Mouse (Mus musculus): ENCODE measurements around the gene Gpr19.

Gene Gpr19

DNA sequence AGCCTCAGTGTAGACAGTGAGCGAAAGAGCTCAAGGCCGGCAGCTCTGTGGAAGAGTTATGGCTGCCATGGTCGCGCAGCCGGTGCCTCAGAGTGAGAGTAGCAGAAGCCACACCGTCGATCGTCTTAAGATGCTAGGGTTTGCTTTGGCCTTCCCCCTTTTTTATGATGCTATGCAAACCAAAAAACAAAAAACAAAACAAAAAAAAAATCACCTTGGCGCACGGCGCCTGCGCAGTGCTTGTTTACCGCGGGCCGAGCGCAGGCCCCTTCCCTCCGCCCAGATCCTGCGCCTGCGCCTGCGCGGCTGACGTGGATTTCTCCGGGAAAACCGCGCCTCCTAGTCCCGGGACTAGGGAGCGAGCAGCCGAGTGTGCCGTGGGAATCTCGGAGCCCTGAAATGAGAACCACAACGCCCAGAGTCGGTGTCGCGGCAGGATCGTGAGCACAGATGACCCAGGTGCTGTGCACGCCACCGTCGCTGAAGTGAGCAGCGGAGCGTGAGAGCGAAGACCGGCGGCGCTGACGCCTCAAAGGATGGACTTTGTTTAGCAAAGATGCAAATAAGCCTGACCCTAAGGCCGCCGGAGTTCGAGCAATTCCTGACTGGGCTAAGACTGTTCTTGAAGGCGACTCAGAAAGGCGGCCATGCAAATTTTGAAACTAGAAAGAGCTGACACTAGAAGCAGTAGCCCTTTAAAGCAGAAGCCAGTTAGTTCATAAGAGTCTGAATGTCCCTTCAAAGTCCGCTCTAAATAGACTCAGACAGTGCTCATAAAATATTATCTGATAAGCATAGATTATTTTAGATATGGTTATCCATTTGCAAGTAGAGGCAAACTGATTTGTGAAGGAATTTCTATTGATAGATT is at the start of gene Gpr19:
Gpr19 (minus strand) TSS at position 484 of the 871 bp plus-strand sequence.
- peak; percentile 96 for DNase-seq (ENCODE audit: low spot score)

GRCm38 (mm10) chr6:134947311-134948087 is 49.1 kb upstream of the Gpr19 start:
- peak; percentile 69 for DNase-seq (ENCODE audit: low spot score)

DNA sequence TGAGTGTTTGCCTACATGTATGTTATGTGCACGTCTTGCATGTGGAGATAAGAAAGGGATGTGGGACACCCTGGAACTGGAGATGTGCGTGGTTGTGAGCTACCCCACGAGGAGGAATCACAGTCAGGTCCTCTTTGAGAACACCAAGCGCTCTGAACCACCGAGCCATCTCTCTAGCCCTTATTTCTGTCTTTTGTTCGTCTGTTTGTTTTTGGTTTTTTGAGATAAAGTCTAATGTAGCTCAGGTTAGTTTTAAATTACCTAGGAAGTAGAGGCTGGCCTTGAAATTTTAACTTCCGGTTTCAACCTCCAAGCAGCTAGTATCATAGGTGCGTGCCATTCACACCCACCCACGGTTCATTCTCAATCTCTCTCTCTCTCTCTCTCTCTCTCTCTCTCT is 48.5 kb upstream of the Gpr19 start:
- no peak for DNase-seq (ENCODE audit: low spot score)

DNA sequence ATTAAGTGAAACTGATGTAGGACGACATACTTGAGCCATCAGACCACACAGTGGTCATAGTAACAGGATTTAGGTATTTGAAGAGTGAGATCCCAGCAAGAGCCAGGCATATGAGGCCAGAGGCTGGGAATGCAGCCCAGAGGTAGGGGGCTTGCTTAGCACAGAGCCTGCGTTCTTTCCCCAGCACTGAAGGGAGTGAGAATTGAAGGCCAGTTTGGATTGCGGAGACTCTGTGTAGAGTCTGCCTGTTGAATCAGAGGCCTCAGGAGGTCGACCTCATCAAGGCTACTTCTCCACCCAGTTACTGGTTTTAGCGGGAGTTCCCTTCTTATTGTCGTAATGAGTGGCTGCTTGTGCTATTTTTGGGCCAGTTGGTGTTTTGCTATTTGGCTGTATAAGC is 47.7 kb upstream of the Gpr19 start:
- DNase-seq (ENCODE audit: low spot score): no peak

DNA sequence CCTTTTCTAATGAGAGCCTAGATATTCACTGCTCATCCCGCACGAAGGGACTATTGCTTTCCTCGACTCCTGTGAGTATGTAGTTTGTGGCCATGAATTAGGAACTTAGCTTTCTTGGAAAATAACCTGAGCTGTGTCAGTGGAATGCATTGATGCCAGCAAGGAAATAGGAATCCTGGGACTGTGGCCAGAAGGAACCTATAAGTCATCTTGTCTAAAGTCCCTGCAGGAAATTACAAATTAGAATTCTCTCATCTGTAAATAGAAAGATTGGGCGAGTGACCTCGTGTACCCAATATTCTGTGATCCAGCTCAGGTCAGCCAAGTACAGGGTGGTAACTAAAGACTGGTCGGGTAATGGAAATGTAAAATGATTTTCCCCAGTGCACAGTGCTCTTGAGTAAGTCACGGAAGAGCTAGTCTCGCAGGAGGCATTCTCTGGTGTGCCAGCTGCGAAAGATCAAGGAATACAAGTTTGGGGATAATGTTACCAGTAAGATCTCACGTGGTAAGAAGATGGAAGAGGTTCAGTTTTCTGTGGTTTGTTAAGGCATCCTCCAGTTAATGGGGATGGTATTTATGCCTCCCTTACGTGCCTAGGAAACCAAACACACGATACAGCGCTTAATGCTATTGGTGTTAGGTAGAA is 45.5 kb upstream of the Gpr19 start:
- no peak for DNase-seq (ENCODE audit: low spot score)

DNA sequence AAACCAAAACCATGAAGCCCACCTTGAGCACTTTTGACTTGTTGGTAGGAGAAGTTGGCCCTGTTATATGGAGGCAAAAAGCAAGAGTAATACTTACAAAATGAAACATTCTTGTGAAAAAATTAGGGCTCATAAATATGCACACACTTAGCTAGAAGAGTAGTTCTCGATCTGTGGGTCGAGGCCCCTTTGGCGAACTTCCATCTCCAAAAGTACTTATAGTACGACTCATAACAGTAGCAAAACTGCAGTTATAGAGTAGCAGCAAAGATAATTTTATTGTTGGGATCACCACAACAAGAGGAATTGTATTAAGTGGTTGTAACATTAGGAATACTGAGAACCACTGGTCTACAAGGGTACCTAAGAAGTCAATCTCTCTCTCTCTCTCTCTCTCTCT is 41.4 kb upstream of the Gpr19 start:
- no peak for DNase-seq (ENCODE audit: low spot score)

DNA sequence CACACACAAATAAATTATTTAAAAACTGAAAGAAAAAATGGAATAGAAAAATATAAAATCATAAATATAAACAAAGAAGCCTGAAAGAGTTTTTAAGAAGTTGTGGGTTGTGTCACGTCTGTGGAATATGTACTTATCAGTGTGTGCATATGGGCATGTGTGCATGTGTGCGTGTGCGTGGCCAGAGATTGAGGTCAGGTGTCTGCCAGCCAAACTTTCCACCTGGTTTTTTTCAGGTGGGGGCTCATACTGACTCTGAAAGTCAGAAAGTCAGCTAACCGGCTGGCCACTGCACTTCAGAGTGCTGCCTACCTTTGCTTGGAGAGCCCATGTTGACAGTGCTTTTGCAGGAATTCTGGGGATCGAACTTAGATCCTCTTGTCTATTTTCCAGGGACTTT is 35.9 kb upstream of the Gpr19 start:
- no peak for DNase-seq (ENCODE audit: low spot score)

- no peak for DNase-seq (ENCODE audit: low spot score)
These were observed 34.8 kb upstream of the Gpr19 start for GRCm38 (mm10) chr6:134933207-134933558.

GRCm38 (mm10) chr6:134932486-134933206 is 34.3 kb upstream of the Gpr19 start:
- no peak for DNase-seq (ENCODE audit: low spot score)

- no peak for DNase-seq (ENCODE audit: low spot score)
These were observed 32.8 kb upstream of the Gpr19 start for GRCm38 (mm10) chr6:134931146-134931545.

DNA sequence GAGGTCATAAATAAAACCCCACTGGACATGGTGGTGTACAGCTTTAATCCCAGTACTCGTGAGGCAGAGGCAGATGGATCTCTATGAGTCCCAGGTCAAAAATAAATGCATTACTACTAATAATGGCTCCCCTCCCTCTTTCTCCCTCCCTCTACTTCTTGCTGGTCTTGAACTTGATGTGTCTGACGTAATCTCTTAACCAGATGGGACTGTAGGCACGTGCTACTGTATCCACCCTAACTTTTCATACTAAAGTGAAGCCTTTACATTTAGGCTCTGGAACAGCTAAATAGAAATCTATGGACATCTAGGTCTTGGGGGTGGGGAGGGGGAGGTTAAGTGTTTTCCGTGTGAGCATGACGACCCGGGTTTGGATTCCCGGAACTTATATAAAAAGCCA is 32.0 kb upstream of the Gpr19 start:
- DNase-seq (ENCODE audit: low spot score): no peak

DNA sequence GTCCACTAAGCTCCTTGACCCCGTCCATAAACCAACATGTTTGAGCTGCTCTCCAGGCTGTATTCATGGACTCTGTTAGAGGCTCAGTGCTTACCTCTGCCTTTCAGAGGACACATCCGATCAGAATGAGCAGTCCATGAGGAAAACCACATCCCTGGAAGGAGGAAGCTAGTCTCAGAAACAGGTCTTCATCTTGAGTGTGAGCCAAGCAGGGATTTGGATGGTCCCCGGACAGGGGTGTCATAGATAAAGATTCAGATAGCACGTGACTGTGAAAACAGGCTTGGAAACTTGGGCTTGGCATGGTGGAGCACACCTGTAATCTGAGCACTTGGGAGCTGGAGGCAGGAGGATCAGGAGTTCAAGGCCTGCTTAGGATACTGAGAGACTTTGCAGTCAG is 31.5 kb upstream of the Gpr19 start:
- peak; percentile 27 for DNase-seq (ENCODE audit: low spot score)

DNA sequence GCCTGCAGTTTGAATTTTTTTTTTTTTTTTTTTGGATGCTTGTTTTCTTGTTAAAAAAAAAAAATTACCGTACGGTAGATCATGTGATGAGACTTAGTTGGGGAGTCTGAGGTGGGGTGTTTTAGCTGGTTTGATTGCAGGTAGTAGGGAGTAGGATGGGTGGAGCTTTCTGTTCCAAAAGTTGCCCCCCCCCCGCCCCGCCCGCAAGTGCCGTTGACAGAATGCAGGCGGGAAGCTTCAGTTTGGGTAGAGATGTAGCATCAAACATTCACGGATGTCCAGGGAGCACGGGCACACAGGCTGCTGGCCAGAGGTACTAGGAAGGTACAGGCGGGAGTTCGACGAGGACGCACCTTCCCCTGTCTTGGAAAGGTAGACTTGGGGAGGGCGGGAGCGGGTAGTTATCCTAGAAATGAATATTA is 30.5 kb upstream of the Gpr19 start:
- DNase-seq (ENCODE audit: low spot score): peak; percentile 66

DNA sequence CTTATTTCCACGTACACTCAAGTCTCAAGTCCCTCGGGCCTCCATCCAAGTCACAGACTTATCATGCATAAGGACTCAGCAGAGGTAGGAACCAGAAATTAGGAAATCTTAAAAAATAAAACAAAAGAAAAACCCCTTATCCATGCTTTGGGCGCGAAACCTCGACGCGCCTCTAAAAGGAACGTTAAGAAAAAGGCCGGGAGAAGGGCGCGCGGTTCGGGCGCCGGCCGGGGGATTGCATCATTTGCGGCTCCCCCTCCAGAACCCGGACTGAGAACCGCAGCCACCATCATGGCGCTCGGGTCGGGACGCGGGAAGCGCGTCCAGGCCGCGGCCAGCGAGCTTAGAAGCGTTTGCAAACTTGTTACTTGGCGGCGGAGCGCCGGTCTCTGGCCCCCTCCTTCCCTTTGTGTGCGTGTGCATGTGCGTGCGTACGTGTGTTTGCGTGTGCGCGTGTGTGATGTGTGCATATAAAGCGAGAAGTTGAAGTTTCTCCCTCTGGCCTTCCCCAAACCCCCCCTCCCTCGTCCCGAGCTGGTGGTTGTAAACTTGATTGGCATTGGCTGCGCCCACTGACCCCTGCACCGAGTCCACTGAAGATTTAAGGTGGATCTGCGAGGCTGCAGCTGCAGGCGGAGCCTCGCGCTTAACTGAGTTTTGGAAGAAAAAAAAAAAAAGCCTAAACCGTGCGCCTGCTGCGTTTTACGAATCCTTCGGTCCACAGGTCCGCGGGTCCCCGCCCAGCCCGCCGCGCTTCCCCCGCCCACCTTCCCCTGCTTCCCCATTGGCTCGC is 29.9 kb upstream of the Gpr19 start:
- DNase-seq (ENCODE audit: low spot score): peak; percentile 93

DNA sequence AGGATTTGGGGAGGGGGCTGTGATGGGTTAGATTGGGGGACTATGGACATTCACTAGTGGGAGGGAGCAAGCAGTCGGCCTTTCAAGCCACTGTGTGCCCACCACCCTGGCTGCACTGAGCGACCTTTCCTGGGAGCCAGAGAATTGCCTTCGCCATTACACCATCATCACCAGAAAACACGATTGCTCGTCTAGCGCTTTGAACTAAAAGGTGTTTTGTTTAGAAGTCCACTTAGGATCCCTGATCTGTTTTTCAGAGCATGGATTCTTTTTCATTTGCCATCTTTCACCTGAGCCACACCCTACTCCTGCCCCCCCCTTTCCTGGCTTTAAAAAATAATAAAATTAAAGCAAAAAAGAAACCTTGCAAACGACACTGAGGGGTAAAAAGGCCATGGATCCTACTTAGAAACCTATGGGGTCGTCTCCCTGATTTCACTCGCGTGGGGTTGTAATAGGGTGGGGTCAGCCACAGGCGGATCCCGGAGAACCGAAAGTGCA is 29.3 kb upstream of the Gpr19 start:
- peak; percentile 56 for DNase-seq (ENCODE audit: low spot score)

DNA sequence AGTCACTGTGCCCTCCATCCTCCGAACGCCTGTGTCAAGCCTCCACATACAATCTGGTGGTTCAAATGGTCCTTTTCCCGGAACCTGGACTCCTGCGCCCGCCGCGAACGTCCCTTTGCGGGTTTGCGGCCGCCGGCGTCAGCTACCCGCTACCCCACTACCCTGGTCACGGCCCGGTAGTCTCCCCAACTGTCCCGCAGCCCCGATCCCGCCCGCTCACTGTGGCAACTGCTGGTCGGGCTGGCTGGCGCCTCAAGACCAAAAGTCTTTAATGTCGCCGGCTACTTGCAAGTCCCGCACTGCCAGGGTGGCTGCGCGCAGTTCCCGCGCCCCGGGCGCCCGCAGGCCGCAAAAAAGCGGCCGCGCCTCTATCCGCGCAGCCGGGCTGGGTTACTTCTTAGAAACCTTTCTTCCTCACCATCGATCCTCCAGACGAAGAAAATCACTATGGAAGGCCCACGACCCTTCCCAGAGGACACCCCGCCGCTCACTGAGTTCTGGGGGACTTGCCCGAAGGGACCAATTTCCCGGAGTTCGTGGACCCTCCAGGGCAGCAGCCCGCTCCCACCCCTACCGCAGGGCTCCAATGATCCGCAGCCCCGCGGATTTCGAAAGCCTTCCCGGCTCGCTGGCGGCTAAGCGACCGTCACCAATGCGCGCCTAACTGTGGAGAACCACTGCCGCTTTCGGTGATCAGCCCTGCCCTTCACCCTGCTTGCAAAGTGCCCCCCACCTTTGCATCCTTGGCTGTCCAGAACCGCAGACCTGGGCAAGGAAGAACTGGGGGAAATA is 28.6 kb upstream of the Gpr19 start:
- peak; percentile 78 for DNase-seq (ENCODE audit: low spot score)

DNA sequence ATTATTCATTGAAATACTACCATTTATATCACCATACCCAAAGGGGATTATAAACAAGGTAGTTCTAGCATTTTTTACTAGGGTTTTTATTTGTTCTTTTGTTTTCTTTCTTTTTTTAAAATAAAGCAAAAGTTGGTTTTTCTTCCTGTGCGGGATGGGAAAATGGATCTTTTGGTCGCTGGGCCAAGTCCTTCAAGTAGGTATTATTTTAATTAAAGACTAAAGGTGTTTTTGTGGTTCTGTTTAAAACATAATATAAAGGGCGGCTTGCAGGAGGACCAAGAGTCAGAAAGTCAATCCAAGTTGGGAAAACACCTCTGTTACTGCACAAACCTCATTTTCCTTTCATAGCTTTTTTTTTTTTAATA is 27.9 kb upstream of the Gpr19 start:
- no peak for DNase-seq (ENCODE audit: low spot score)

DNA sequence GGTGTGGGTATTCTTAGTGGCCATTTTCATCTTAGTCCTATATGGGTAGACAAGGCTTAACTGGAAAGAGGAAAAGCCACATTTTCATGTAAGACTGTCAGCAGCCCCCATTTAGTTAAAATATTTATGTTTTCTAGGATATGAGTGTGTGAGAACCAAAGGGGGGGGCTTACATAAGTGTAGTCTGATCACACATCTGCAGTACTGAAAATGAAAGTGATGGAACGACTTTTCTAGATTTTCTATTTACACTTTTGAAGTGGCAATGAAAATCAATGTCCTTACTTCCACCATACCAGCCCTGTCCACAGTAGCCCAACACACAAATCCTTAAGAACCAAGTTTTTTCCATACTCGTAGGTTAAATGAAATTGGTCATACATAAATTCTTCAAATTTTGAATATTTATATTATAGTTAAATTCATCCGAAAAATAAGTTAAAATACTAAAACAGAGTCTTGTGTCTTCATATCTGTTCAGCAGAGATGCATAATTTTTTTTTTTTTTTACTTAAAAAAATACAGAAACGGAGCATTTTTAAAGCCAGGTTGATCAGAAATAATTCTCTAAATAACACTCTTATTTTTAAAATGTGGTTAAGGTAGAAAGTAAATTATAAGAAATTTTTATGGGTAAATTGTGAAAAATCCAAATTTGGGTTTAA is 27.4 kb upstream of the Gpr19 start:
- no peak for DNase-seq (ENCODE audit: low spot score)

DNA sequence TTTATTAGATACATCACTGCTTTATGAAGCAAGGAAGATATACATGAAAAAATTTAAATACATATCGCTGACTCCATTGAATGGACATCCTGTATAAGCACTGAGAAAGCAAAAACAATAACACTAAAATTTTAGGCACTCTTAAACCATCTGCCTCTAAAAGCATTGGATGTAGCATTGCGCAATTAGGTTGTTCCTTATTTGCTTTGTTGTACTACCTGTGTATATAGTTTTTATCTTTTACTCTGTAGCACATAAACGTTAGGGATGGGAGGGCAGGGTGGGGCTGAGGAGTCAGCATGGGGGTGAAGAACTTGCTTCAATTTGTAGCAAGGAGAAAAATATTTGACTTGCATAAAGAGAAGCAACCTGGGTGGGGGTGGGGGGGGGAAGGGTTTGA is 25.9 kb upstream of the Gpr19 start:
- no peak for DNase-seq (ENCODE audit: low spot score)

DNA sequence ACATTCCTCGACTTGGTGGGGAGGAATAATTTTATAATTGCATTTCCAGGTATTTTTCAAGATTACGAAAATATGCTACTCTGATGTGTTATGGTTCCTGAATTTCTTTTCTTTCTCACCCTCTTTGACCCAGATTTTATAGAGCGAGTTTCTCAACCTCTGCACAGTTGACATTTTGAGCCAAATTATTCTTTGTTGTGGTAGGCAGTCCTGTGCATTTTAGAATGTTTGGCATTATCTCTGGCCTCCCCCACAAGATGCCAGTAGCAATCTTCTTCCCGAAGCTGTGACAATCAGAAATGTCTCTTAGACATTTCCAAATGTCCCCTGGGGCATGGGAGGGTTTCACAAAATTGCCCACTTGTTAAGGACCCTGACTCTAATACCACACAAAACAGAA is 25.3 kb upstream of the Gpr19 start:
- no peak for DNase-seq (ENCODE audit: low spot score)
